Mouse (Mus musculus) embryonic fibroblast, embryonic 13.5 days (primary cell): ENCODE measurements at regions not wholly inside any gene's neighbourhood (a gene's known extent, or its start where the extent isn't known, plus 50 kb on each side); places are given as distances from the start of the nearest gene placed in this dataset.

Experiments used
- CTCF ChIP-seq: IDR thresholded peaks from 2 replicates; pipeline ENCODE4 v1.5.1; 2011; ENCODE audit warnings: mild to moderate bottlenecking, control low read depth, low read length, moderate library complexity, borderline replicate concordance; ENCODE audit not compliant: insufficient read depth
- POLR2A ChIP-seq: IDR thresholded peaks from 2 replicates; pipeline ENCODE4 v1.6.1; 2011; ENCODE audit warnings: low read depth, mild to moderate bottlenecking, control low read depth, low read length, moderate library complexity

DNA sequence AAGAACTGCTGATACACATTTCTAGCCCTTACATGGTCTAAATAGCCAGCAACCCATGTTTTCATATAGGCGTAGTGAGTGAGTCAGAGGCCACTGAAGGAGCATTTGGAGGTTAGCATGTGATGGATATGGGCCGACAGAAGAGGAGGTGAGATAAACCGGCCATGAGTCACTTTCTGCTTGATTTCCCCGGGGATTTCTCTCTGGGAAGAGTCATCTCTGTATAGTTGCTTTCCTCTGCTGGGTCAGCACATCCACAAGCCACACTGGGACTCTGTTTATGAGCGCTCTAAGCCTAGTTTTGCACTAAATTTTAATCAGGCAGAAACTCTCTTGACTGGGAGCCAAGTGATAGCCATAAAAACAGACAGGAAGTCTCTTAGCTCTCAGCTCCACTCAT lies 142.2 kb downstream of the Slc30a10 start:
- TF ChIP-seq CTCF = no peak
- no peak for TF ChIP-seq POLR2A
